Mouse (Mus musculus): Measurements from ENCODE around the gene Prdm9.
"Not testable (repeated sequence)": the region's sequence is repeated elsewhere in the genome, so short reads cannot be mapped to it uniquely, and the experiment has no call there.

Prdm9 gene

DNA sequence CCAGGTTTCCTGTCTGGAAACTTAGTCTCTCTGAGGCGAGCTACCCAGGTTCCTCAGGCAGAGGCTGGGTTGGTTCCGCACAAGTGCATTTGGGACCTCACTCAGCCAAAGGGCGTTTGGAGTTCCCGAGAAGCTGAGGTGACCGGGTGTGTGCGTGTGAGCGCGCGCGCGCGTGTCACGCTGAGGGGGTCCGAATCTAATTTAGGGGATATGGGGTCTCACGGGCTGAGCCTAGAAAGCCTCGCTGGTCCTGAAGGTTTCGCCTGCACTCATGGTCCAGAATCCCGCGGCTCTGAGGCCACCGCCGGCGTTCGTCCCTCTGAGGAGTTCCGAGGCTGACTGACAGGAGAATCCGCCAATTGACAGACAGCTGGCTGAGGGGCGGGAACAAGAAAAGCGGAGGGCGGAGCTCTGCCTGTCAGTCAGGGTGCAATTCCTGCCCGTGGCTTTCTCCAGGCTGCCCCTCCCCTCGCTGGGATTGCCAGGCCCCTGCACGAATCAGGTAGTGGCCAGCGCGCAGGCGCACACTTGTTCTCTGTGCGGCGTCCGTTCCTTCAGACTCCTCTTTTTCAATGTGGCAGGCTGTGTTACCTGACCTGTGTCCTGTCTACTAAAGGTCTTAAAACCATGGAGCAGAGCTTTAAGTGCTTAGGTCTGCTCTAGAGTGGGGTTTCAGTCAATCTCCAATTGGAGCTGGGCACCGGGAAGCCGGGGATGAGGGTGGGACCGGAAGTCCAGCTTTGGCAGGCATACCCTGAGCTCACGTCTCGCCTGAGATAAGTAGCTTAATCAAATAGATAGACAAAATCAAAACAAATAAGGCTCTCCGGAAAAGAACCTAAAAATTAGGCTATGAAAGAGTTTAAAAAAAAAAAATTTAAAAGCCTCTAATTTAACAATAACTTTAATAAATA is at the start of gene Prdm9:
Prdm9 (minus strand) TSS at position 341 of the 914 bp plus-strand sequence.
- peak; percentile 95 for DNase-seq (ENCODE audit: low read depth, low spot score)

DNA sequence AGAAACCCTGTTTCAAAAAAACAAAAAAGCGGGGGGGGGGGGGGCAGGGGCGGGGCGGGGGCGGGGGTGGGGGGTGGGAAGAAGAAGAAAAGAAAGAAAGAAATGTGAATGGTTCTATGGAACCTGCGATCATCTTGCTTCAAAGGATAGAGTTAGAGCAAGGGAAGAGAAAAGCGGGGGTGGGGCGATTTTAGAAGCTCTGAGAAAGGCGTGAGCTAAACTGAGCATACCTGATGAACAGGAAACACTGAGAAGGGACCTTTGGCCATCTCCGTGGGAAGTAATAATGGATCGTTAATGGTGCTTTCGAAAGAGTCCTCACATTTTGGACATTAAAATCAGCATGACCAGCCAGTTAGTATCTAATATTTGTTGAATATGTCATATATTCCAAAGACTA is 35.3 kb upstream of the Prdm9 start:
- no peak for DNase-seq (ENCODE audit: low read depth, low spot score)

GRCm38 (mm10) chr17:15591216-15591881 is 27.2 kb upstream of the Prdm9 start:
- DNase-seq (ENCODE audit: low read depth, low spot score) = no peak

- no peak for DNase-seq (ENCODE audit: low read depth, low spot score)
Measured at GRCm38 (mm10) chr17:15588116-15588515, 24.0 kb upstream of the Prdm9 start.

- DNase-seq (ENCODE audit: low read depth, low spot score) = no peak
Measured at GRCm38 (mm10) chr17:15585691-15586090, 21.5 kb upstream of the Prdm9 start.

GRCm38 (mm10) chr17:15583071-15583470 is 18.9 kb upstream of the Prdm9 start:
- DNase-seq (ENCODE audit: low read depth, low spot score) = no peak

DNA sequence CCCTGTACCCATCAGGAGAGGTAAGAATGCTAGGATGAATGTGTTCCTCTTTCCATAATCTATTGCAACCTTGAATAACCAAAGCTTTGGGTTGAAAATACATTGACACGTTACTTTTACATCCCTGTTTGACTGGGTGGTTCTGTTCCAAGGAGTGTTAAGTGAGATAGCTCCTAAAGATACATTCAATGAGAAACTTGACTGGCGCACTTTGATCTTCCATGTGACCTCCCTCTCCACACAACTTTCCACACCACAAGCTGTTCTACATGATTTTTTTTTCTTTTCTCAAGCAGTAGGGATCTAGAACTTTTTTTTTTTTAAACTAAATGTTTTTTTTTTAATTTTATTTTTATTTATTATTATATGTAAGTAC is 15.9 kb upstream of the Prdm9 start:
- DNase-seq (ENCODE audit: low read depth, low spot score) = no peak

GRCm38 (mm10) chr17:15579410-15580071 is 15.4 kb upstream of the Prdm9 start:
- DNase-seq (ENCODE audit: low read depth, low spot score) = no peak

- DNase-seq (ENCODE audit: low read depth, low spot score) = no peak
Measured at GRCm38 (mm10) chr17:15577291-15577694, 13.1 kb upstream of the Prdm9 start.

GRCm38 (mm10) chr17:15575056-15575455 is 10.9 kb upstream of the Prdm9 start:
- DNase-seq (ENCODE audit: low read depth, low spot score) = no peak

DNA sequence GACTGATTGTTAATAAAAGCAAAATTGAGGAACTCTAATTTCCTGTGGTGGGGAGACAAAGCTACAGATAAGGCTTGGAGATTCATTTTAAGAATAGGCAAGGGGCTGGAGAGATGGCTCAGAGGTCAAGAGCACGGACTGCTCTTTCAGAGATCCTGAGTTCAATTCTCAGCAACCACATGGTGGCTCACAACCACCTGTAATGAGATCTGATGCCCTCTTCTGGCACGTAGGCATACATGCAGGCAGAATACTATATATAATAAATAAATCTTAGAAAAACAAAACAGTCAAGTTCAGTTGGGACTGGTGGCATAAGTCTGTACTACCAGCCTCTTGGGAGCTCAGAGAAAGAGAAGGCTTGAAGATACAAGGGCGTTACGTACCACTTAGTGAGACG is 2.8 kb upstream of the Prdm9 start:
- no peak for DNase-seq (ENCODE audit: low read depth, low spot score)

DNA sequence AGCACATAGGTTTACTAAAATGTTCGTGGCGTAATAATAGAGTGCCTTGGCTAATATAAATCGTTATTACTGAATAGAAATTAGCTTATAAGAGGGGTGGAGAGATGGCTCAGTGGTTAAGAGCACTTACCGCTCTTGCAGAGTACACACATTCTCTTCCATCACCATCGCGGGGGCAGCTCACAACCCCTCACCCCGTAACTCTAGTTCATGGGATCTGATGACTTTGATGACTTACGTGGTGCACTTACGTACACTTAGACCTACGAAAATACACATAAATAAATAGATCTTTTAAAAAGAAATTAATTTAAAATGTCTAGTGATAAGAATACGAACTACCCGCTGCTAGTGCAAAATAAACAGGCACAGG is 760 bp upstream of the Prdm9 start:
- DNase-seq (ENCODE audit: low read depth, low spot score) = no peak

DNA sequence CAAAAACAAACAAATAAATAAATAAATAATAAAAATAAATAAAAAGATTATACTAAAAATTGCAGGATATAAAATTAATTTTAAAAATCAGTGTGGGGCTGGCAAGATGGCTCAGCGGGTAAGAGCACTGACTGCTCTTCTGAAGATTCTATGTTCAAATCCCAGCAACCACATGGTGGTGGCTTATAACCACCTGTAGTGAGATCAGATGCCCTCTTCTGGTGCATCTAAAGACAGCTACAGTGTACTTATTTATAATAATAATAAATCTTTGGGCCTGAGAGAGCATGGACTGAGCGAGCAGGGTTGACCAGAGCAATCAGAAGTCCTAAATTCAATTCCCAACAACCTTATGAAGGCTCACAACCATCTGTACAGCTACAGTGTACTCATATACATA is 4.2 kb downstream of the Prdm9 start:
- DNase-seq (ENCODE audit: low read depth, low spot score) = no peak

DNA sequence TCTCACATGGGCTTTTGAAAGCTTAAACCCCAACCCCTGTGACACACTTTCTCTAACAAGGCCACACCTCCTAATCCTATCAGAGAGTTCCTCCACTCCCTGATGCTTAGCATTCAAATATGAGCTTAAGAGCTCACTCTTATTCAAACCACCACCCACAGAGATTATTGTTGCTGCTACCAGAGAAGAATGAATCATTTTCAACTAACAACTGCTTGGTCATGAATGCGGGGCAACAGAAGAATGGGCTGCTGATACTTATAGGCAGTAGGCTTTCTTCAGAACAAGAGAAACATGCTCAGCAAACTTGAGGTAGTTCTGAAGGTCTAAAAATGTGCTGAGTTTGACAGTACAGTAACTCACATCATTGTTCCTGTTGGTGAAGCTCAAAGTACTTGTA is 14.4 kb downstream of the Prdm9 start:
- no peak for DNase-seq (ENCODE audit: low read depth, low spot score)

GRCm38 (mm10) chr17:15546440-15546839 is 17.7 kb downstream of the Prdm9 start:
- DNase-seq (ENCODE audit: low read depth, low spot score) = no peak

DNA sequence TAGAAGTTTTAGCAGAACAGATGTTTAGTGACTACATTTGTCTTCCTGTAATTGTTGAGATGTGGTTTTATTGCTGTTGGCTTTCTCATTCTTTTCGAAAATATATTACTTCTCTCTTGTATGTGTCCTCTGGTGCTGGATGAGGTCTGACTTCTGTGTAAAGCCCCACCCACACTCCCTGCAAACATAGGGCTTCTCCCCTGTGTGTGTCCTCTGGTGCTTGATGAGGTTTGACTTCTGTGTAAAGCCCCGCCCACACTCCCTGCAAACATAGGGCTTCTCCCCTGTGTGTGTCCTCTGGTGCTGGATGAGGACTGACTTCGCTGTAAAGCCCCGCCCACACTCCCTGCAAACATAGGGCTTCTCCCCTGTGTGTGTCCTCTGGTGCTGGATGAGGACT is 20.3 kb downstream of the Prdm9 start:
- DNase-seq (ENCODE audit: low read depth, low spot score) = not testable (repeated sequence)

GRCm38 (mm10) chr17:15540309-15540708 is 23.8 kb downstream of the Prdm9 start:
- DNase-seq (ENCODE audit: low read depth, low spot score) = no peak

- DNase-seq (ENCODE audit: low read depth, low spot score) = no peak
Measured at GRCm38 (mm10) chr17:15536457-15536904, 27.7 kb downstream of the Prdm9 start.

GRCm38 (mm10) chr17:15535943-15536342 is 28.2 kb downstream of the Prdm9 start:
- DNase-seq (ENCODE audit: low read depth, low spot score) = no peak

DNA sequence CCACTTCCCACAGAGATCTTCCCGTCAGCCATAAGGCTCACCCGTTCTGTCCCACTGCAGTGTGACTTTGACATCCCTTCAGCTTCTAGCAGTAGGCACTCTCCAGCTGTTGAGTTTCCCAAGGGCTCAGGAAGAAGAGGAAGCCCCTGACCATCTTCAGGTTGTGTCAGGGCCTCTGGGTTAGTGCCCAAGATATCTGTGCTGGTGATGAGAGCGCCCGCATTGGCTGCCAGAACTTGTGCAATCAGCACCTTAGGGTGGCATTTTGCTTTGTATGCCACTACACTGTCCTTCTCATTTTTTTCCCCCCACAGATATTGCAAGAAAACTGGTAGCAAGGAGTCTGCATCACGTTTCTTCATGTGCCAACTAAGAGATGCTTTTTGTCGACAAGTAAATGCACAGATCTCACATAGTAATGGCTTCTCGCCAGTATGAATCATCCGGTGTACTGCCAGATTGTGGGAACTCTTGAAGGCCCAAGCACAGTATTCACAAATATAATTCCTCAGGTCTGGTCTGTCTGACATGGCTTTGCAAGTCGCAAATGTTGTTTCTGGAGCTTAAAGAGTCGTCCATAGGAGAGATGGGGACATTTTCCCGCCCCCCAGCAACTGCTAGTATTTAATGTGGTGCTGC is 28.9 kb downstream of the Prdm9 start:
- DNase-seq (ENCODE audit: low read depth, low spot score) = no peak

DNA sequence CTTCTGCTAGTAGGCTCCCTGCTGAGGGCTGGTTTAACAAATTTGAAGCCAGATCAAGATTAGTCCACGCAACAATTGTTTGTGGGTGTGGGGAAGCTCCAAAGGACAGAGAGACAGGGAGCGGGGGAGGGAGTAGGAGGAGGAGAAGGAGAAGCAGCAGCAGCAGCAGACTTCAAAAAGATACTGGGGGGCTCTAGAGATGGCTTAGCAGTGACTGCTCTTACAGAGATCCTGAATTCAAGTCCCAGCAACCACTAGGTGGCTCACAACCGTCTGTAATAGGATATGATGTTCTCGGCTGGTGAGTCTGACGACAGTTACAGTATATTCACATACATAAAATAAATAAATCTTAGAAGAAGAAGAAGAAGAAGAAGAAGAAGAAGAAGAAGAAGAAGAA is 34.0 kb downstream of the Prdm9 start:
- DNase-seq (ENCODE audit: low read depth, low spot score) = peak; percentile 36

- DNase-seq (ENCODE audit: low read depth, low spot score) = no peak
Measured at GRCm38 (mm10) chr17:15528887-15529286, 35.3 kb downstream of the Prdm9 start.

Measured in brain, embryonic 18.5 days (tissue).